8 mouse cellular contexts compared by ENCODE assay signal in genomic region chr8:126596097-126596634, GRCm38 (mm10). TPM values are rescaled to one million over a fixed set of nuclear protein-coding genes. Genes with fewer than 3 reads are reported as not detected.
DNase-seq lines count a peak whose midpoint lies in the region; ATAC-seq and TF ChIP-seq lines count a peak whose summit lies in the region.

No protein-coding gene starts in this region.

- peak; percentile 39 for ATAC-seq in forebrain, embryonic 12.5 days (ENCODE audit: low FRiP score)
- ATAC-seq in heart, embryonic 16.5 days (replicated peaks; ENCODE audit: extremely low read depth, insufficient read depth, low FRiP score), result peak; percentile 29
- ATAC-seq in liver, postnatal 0 days, result peak; percentile 22
- ATAC-seq in neural tube, embryonic 13.5 days (ENCODE audit: low read depth), result peak; percentile 29; the same call in 1 of the 2 replicates

- H3K4me2 ChIP-seq in forebrain, embryonic 12.5 days, result peak overlapping the region; percentile 81
- peak overlapping the region; percentile 72 for H3K4me2 ChIP-seq in heart, embryonic 16.5 days (ENCODE audit: low read depth, low read length)
- peak overlapping the region; percentile 78 for H3K4me2 ChIP-seq in liver, postnatal 0 days (ENCODE audit: low read depth, low read length)
- H3K4me2 ChIP-seq in neural tube, embryonic 13.5 days, result peak overlapping the region; percentile 85

- H3K36me3 ChIP-seq in forebrain, embryonic 12.5 days (replicated peaks), result peaks cover 4% of the 10 kb centered on the region; the same call in 1 of the 2 replicates
- peaks cover 10% of the 10 kb centered on the region for H3K36me3 ChIP-seq in heart, embryonic 16.5 days (ENCODE audit: control insufficient read depth, insufficient read depth)
- H3K36me3 ChIP-seq in liver, postnatal 0 days (replicated peaks; ENCODE audit: insufficient read depth, low read length), result peaks cover 10% of the 10 kb centered on the region
- H3K36me3 ChIP-seq in neural tube, embryonic 13.5 days, result peaks cover 4% of the 10 kb centered on the region

- no peak for TF ChIP-seq CTCF in bone marrow macrophage, adult 2 months (IDR thresholded peaks at IDR 0.05; ENCODE audit: low read depth, low read length)
- TF ChIP-seq CTCF in liver, postnatal 0 days (IDR thresholded peaks at IDR 0.05; ENCODE audit: low read depth), result no peak

- TF ChIP-seq POLR2A in bone marrow macrophage, adult 2 months (IDR thresholded peaks at IDR 0.05; ENCODE audit: borderline replicate concordance, low read depth, low read length), result no peak

- H3K27me3 ChIP-seq in forebrain, embryonic 12.5 days, result no peaks in the 10 kb centered on the region
- no peaks in the 10 kb centered on the region for H3K27me3 ChIP-seq in heart, embryonic 16.5 days (ENCODE audit: control insufficient read depth, insufficient read depth, low read length)
- H3K27me3 ChIP-seq in liver, postnatal 0 days (ENCODE audit: insufficient read depth, low read length), result no peaks in the 10 kb centered on the region
- no peaks in the 10 kb centered on the region for H3K27me3 ChIP-seq in neural tube, embryonic 13.5 days

- DNase-seq in CD4-positive helper T cell, adult 2 months (ENCODE audit: low read depth, low spot score), result peak; percentile 84
- DNase-seq in kidney, postnatal 36 days, result peak; percentile 90
- peak; percentile 87 for DNase-seq in liver, postnatal 0 days
- peak; percentile 91 for DNase-seq in testis, postnatal 10 days (ENCODE audit: low spot score)

- 10% methylated on average over 12 of the region's 12 CpGs for WGBS in forebrain, embryonic 12.5 days
- WGBS in heart, embryonic 16.5 days, result under 1% methylated on average over 12 of the region's 12 CpGs
- 1% methylated on average over 12 of the region's 12 CpGs for WGBS in liver, postnatal 0 days (ENCODE audit: insufficient replicate concordance)
- WGBS in neural tube, embryonic 13.5 days, result 14% methylated on average over 12 of the region's 12 CpGs

- H3K9me3 ChIP-seq in forebrain, embryonic 12.5 days, result no peaks in the 10 kb centered on the region
- no peaks in the 10 kb centered on the region for H3K9me3 ChIP-seq in heart, embryonic 16.5 days (replicated peaks; ENCODE audit: control insufficient read depth, low read length)
- no peaks in the 10 kb centered on the region for H3K9me3 ChIP-seq in liver, postnatal 0 days (ENCODE audit: low read length)
- no peaks in the 10 kb centered on the region for H3K9me3 ChIP-seq in neural tube, embryonic 13.5 days

- H3K4me1 ChIP-seq in bone marrow macrophage, adult 2 months (ENCODE audit: control insufficient read depth, insufficient read depth, low read length), result peaks cover 26% of the 10 kb centered on the region
- peaks cover 55% of the 10 kb centered on the region for H3K4me1 ChIP-seq in forebrain, embryonic 12.5 days
- peaks cover 38% of the 10 kb centered on the region for H3K4me1 ChIP-seq in heart, embryonic 16.5 days (ENCODE audit: control insufficient read depth, insufficient read depth, low read length)
- peaks cover 54% of the 10 kb centered on the region for H3K4me1 ChIP-seq in liver, postnatal 0 days (ENCODE audit: insufficient read depth)
- H3K4me1 ChIP-seq in neural tube, embryonic 13.5 days (replicated peaks), result peaks cover 53% of the 10 kb centered on the region

- peak overlapping the region; percentile 98 for H3K27ac ChIP-seq in bone marrow macrophage, adult 2 months (ENCODE audit: insufficient read depth, low read depth, low read length)
- H3K27ac ChIP-seq in forebrain, embryonic 12.5 days, result peak overlapping the region; percentile 99
- H3K27ac ChIP-seq in heart, embryonic 16.5 days (ENCODE audit: low read length), result peak overlapping the region; percentile 99
- H3K27ac ChIP-seq in liver, postnatal 0 days (ENCODE audit: low read depth), result peak overlapping the region; percentile 98
- peak overlapping the region; percentile 100 for H3K27ac ChIP-seq in neural tube, embryonic 13.5 days (replicated peaks)

- H3K4me3 ChIP-seq in bone marrow macrophage, adult 2 months (ENCODE audit: insufficient read depth, low read length), result peak overlapping the region; percentile 78
- H3K4me3 ChIP-seq in forebrain, embryonic 12.5 days (replicated peaks), result peak overlapping the region; percentile 1; the same call in 1 of the 2 replicates
- peak overlapping the region; percentile 100 for H3K4me3 ChIP-seq in heart, embryonic 16.5 days (ENCODE audit: low read length)
- H3K4me3 ChIP-seq in liver, postnatal 0 days (ENCODE audit: low read depth, low read length), result peak overlapping the region; percentile 63
- H3K4me3 ChIP-seq in neural tube, embryonic 13.5 days, result peak overlapping the region; percentile 100; the same call in 1 of the 2 replicates

- TF ChIP-seq EP300 in liver, postnatal 0 days (IDR thresholded peaks at IDR 0.05; ENCODE audit: low read depth), result peak; percentile 88

- H3K9ac ChIP-seq in forebrain, embryonic 12.5 days, result peak overlapping the region; percentile 83
- H3K9ac ChIP-seq in heart, embryonic 16.5 days (ENCODE audit: low read length), result peak overlapping the region; percentile 83
- H3K9ac ChIP-seq in liver, postnatal 0 days (replicated peaks), result peak overlapping the region; percentile 99
- H3K9ac ChIP-seq in neural tube, embryonic 13.5 days, result peak overlapping the region; percentile 100

RNA-seq across cellular contexts. Expression of gene Irf2bp2, which starts 2.4 kb away (rescaled TPM):
- 163 and 167 TPM in 2 replicates for polyA plus RNA-seq in bone marrow macrophage, adult 2 months (2012; ENCODE audit: insufficient read depth, insufficient read length, missing spikeins)
- polyA plus RNA-seq in forebrain, embryonic 12.5 days (2016; fragmentation: Nextera tagmentation; extraction: Ambion mirVana), result 7.4 and 7.8 TPM in 2 replicates
- polyA plus RNA-seq in heart, embryonic 16.5 days (2015; fragmentation: Nextera tagmentation; extraction: Ambion mirVana), result 9.1 and 9.8 TPM in 2 replicates
- polyA plus RNA-seq in liver, postnatal 0 days (2015; fragmentation: Nextera tagmentation; extraction: Ambion mirVana), result 5.0 and 6.2 TPM in 2 replicates
- 8.6 and 9.7 TPM in 2 replicates for polyA plus RNA-seq in neural tube, embryonic 13.5 days (2015; fragmentation: Nextera tagmentation; extraction: Ambion mirVana)

Comparison
In these comparisons a context has a peak if more than half of its experiments do, and no peak if none do; other contexts are left out.
1. Peak in every context shown above with its lines: DNase-seq, ATAC-seq, H3K4me3 ChIP-seq and H3K27ac ChIP-seq.
2. H3K4me3 ChIP-seq: peak in every context shown above with its lines; median percentile 100 in heart, embryonic 16.5 days; 100 in neural tube, embryonic 13.5 days; 78 in bone marrow macrophage, adult 2 months; 63 in liver, postnatal 0 days; 1 in forebrain, embryonic 12.5 days.
3. RNA of gene Irf2bp2, which starts 2.4 kb away (polyA plus RNA-seq): 163 to 167 TPM in bone marrow macrophage, adult 2 months; 9.1 to 9.8 TPM in heart, embryonic 16.5 days, 8.6 to 9.7 TPM in neural tube, embryonic 13.5 days, 7.4 to 7.8 TPM in forebrain, embryonic 12.5 days and 5.0 to 6.2 TPM in liver, postnatal 0 days; every median in the first group is over 10 times any median in the second.